Mouse (Mus musculus) layer of hippocampus, adult 11-12 months (tissue): ENCODE measurements around the gene Bnipl.

Experiments
- DNase-seq: peaks from one replicate; pipeline ENCODE4 v3.0.0; 2022; ENCODE audit warnings: low spot score

Gene Bnipl

GRCm38 (mm10) chr3:95250783-95251424 is at the start of gene Bnipl:
Gene Bnipl (minus strand): TSS chr3:95251193.
- no peak for DNase-seq

DNA sequence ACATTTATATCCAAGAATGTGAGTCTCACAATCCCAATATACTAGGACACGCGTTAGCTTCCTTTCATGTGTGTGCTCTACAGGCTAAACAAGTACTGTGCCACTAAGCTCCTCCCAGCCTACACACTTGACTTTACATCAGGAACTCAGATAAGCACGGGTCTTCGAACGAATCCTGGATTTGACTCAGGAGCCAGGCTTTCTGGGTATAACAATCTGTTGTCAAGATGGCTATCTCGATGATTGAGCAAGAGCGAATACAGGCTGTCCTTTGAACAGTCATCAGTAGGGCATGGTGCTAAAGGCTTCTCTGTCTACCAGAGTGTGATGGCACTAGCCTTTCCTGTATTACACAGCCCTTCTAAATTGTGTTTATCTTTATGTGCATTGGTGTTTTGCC is 47.0 kb upstream of the Bnipl start:
- no peak for DNase-seq

DNA sequence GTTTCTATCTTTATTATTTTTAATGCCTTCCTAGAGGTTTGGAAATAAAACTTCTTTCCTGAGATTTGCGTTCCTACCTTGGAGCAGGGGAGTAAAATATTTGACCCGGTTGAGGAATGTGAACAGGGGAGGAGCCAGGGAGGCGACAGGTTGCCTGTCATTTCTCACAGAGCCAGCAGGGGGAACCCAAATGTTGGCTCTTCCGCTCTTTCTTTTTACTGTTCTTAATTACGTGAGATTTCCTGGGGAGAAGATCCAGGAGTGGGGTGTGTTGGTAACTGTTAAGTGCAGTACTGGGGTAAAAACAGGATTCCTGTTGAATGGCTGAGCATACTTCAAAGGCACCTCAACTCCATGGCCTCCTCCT is 45.1 kb upstream of the Bnipl start:
- DNase-seq = peak; percentile 42

DNA sequence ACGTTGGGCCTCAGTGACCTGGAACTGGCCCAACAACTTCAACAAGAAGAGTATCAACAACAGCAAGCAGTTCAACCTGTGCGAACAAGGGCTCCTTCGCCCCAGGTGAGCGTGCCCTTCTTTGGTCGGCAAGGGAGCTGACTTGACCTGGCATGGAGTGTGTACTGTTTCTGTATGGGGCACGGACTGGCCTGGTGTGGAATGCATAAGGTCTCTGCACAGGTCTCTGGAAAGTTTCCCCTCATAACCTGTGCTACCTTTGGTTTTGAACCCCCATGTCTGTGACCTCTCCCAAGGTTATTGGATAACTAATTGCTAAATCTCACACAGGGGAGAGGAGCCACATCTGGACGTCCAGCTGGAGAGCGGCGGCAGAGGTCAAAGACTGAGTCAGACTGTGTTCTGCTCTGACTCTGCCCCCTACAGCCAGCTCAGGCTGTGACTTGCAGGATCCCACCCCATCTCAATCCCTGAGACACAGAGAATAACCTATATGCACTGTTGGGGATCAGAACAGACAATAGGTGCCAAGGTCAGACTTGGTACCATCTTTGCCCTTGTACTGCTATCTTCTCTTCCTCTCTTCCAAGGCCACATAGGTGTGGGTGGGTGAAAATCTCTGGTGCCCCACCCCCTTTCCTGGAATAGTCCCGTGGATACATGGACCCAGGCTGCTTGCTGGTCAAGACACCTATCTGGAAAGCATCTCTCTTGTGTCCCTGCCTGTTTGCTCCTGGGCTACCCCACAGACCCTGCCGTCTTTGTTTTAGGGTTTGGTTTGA is 44.5 kb upstream of the Bnipl start:
- no peak for DNase-seq

- no peak for DNase-seq
Observed at GRCm38 (mm10) chr3:95294718-95295117, 43.7 kb upstream of the Bnipl start.

DNA sequence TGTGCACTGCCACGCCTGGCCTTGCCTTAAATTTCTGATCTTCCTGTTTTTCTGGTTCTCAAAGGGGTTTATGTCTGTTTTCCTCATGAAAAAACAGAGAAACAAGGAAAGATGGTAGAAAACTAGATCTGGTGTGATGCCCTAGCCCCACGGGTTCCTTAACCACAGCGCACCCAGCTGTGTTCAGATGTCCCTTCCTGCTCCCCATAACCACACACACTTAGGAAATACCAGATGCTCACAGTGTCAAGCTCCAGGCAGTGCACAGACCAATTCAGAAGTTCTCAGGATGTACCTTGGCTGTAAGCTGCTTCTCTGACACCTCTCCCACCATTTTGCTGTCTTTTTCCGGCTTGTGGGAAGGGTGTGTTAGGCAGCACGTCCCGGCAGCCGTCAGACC is 43.3 kb upstream of the Bnipl start:
- DNase-seq = no peak

GRCm38 (mm10) chr3:95293537-95293936 is 42.5 kb upstream of the Bnipl start:
- DNase-seq = no peak

DNA sequence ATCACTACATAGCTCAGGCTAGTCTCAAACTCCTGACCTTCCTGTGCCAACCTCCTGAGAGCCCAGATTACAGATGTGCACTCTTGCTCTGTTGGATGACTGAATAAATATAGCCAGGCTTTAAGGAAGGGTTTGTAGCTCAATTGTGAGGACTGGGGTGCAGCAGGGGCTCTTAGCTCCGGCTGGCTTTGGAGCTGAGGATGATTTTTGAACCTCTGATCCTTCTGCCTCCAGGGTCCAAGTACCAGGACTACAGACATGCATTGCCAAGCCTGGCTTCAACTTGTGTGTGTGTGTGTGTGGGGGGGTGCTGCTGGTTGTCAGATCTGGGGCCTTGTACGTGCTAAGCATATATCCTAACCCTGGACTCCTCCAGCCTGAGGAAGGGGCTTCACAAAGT is 41.9 kb upstream of the Bnipl start:
- DNase-seq = no peak

- DNase-seq = no peak
Observed at GRCm38 (mm10) chr3:95291041-95291440, 40.0 kb upstream of the Bnipl start.

- DNase-seq = no peak
Observed at GRCm38 (mm10) chr3:95290156-95290555, 39.2 kb upstream of the Bnipl start.

DNA sequence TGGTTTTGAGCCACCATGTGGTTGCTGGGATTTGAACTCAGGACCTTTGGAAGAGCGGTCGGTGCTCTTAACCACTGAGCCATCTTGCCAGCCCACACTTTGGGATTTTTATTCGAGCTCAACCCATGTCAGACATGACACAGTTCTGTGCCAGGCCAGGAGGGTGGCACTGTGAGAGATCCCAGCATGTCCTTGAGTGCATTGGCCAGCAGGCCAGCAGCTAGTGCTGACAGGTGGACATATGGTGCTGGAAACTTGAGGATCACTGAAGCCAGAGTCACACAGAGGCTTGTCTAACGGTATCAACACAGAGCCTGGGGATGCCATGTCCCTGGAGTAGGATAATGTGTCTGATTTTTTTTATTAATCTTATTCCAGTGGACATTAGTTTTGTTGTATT is 38.4 kb upstream of the Bnipl start:
- DNase-seq = no peak

GRCm38 (mm10) chr3:95287541-95287940 is 36.5 kb upstream of the Bnipl start:
- no peak for DNase-seq

DNA sequence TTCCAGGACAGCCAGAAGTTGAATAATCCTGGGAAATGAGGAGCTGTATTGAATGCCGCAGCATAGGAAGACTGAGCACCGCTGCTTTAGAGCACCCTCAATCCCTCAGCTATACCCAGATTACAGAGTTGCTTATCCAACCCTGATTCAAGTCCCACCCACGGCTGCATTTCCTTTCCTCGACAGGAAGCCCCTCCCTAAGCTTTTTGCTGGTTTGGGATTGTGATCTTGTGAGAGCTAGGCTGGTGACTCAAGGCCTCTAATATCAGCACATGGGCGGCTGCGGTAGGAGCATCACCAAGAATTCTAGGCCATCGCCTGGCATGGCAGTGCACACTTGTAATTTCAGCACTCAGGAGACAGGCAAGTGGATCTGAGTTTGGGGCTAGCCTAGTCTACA is 35.5 kb upstream of the Bnipl start:
- DNase-seq = no peak

DNA sequence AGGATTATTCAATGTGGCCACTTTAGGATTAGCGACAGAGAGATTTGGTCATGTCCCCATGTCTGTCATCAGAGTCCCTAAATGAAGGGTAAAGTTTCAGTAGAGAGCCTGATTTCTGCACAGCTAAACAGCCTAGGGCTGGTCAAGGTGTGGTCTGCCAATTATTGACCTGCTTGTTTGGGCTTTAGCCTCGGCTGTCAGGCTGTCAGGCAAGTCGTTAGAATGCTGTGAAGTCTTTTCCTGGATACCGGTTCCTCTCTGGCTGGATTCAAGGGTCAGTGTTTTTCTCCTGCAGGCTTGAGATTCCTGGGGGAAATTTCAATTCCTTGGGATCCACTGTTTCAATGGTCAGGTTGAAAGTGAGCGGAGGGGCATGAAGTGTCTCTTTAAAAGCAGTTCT is 35.0 kb upstream of the Bnipl start:
- no peak for DNase-seq

GRCm38 (mm10) chr3:95285390-95285789 is 34.4 kb upstream of the Bnipl start:
- no peak for DNase-seq

- no peak for DNase-seq
Observed at GRCm38 (mm10) chr3:95284501-95285281, 33.7 kb upstream of the Bnipl start.

DNA sequence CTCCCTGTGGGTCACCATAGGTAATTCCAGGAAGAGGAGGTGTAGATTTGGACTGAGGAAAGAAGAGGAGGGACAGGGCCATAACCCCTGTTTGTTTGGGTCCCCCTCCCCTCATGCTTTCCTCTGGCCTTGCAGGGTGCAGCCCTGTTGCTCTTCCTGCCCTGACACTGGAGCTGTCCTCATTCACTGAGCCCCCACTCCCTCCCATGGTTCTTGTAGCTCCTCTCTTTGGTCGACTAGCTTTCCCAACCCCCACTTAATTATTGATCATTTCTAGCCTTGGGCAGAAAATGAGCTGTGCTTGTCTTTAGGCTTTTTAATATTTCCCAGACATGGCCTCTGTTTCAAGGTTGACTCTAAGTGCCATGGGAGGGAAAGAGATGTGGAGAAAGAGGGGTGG is 33.1 kb upstream of the Bnipl start:
- DNase-seq = no peak

- no peak for DNase-seq
Observed at GRCm38 (mm10) chr3:95283589-95283941, 32.6 kb upstream of the Bnipl start.

GRCm38 (mm10) chr3:95282865-95283588 is 32.0 kb upstream of the Bnipl start:
- peak; percentile 72 for DNase-seq

DNA sequence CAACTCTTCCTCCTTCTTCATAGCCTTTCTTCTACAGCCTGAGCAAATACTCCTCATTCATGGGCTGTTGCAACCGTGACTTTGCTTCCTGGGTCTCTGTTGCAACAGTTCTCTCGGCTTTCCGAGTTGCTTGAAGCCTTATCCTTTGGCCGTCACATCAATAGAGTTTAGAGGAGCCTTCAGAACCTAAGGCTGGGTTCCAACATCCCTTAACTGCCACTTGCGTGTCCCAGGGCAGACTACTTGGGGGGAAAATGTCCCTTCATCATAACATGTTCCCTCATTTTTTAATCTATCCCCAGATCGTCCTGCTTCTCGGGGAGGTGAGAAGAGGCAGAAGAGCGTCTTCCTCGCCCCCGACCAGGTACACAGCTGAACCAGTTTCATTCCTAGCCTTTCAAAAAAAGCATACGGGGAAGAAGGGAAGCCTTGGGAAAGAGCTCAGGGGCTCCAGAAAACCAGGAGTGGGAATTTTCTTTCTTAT is 31.4 kb upstream of the Bnipl start:
- DNase-seq = peak; percentile 37

- peak; percentile 99 for DNase-seq
Observed at GRCm38 (mm10) chr3:95281216-95282126, 30.5 kb upstream of the Bnipl start, which contains the start of the genes Mindy1 and Prune1. Gene Mindy1 (plus strand): TSS chr3:95281345. Gene Prune1 (minus strand): TSS chr3:95282076.
